8 mouse cellular contexts compared by ENCODE assay signal in genomic region chr5:149006362-149007294, GRCm38 (mm10). TPM values are rescaled to one million over a fixed set of nuclear protein-coding genes. Genes with fewer than 3 reads are reported as not detected.
DNase-seq lines count a peak whose midpoint lies in the region; ATAC-seq and TF ChIP-seq lines count a peak whose summit lies in the region.

No protein-coding gene starts in this region.

- DNase-seq in CD4-positive, CD25-positive, alpha-beta regulatory T cell, adult 2 months (ENCODE audit: low read depth, low spot score): peak; percentile 97
- peak; percentile 92 for DNase-seq in brain, embryonic 18.5 days (ENCODE audit: low read depth, low spot score)
- DNase-seq in kidney, postnatal 0 days (ENCODE audit: low spot score): peak; percentile 97
- DNase-seq in liver, adult 2 months (ENCODE audit: extremely low read depth, low read depth, low spot score): peak; percentile 96
- DNase-seq in spleen, postnatal 36 days (ENCODE audit: low spot score in 2 of 2): peak; percentile 94 to 95

- H3K4me1 ChIP-seq in heart, embryonic 13.5 days: peaks cover 36% of the 10 kb centered on the region
- H3K4me1 ChIP-seq in kidney, postnatal 0 days (replicated peaks; ENCODE audit: insufficient read depth, low read length): peaks cover 25% of the 10 kb centered on the region
- peaks cover 14% of the 10 kb centered on the region; the same call in 1 of the 2 replicates for H3K4me1 ChIP-seq in liver, adult 2 months (ENCODE audit: control insufficient read depth, insufficient read depth, low read length)

- H3K4me3 ChIP-seq in heart, embryonic 13.5 days: peak overlapping the region; percentile 41
- peak overlapping the region; percentile 26 for H3K4me3 ChIP-seq in kidney, postnatal 0 days (replicated peaks; ENCODE audit: low read depth, low read length)
- H3K4me3 ChIP-seq in liver, adult 2 months (ENCODE audit: insufficient read depth, low read depth, low read length): peak overlapping the region; percentile 57

- H3K9me3 ChIP-seq in heart, embryonic 13.5 days: no peaks in the 10 kb centered on the region
- no peaks in the 10 kb centered on the region for H3K9me3 ChIP-seq in kidney, postnatal 0 days (replicated peaks; ENCODE audit: low read length)

- H3K36me3 ChIP-seq in heart, embryonic 13.5 days: no peaks in the 10 kb centered on the region
- no peaks in the 10 kb centered on the region for H3K36me3 ChIP-seq in kidney, postnatal 0 days (ENCODE audit: insufficient read depth, low read length)
- no peaks in the 10 kb centered on the region for H3K36me3 ChIP-seq in liver, adult 2 months (ENCODE audit: control insufficient read depth, insufficient read depth, low read length)

- TF ChIP-seq POLR2A in liver, adult 2 months (IDR thresholded peaks at IDR 0.05; ENCODE audit: extremely low read depth, insufficient read depth, low read length): no peak

- H3K27me3 ChIP-seq in heart, embryonic 13.5 days (replicated peaks): no peaks in the 10 kb centered on the region
- no peaks in the 10 kb centered on the region for H3K27me3 ChIP-seq in kidney, postnatal 0 days (ENCODE audit: insufficient read depth, low read length)
- no peaks in the 10 kb centered on the region for H3K27me3 ChIP-seq in liver, adult 2 months (ENCODE audit: control insufficient read depth, insufficient read depth, low read length)

- H3K9ac ChIP-seq in heart, embryonic 13.5 days: peak overlapping the region; percentile 74
- peak overlapping the region; percentile 57 for H3K9ac ChIP-seq in kidney, postnatal 0 days (ENCODE audit: low read depth, low read length)
- H3K9ac ChIP-seq in liver, adult 2 months (ENCODE audit: low read depth, low read length): peak overlapping the region; percentile 88

- ATAC-seq in erythroid progenitor cell, adult 5-6 weeks (replicated peaks; ENCODE audit: low FRiP score, poor library complexity, severe bottlenecking): peak; percentile 96
- ATAC-seq in heart, embryonic 13.5 days (ENCODE audit: extremely low read depth, insufficient number of reproducible peaks, low FRiP score, low TSS enrichment): peak; percentile 29; the same call in 1 of the 2 replicates
- peak; percentile 84 for ATAC-seq in kidney, postnatal 0 days (replicated peaks; ENCODE audit: low FRiP score, low read depth)
- ATAC-seq in monocyte, adult 5-6 weeks (replicated peaks; ENCODE audit: insufficient number of reproducible peaks, low FRiP score, low TSS enrichment, poor library complexity, severe bottlenecking): peak; percentile 85

- peak overlapping the region; percentile 77 for H3K4me2 ChIP-seq in heart, embryonic 13.5 days
- peak overlapping the region; percentile 60 for H3K4me2 ChIP-seq in kidney, postnatal 0 days (ENCODE audit: low read length)

- H3K79me2 ChIP-seq in liver, adult 2 months (ENCODE audit: control insufficient read depth, insufficient read depth, low read length): peaks cover 6% of the 10 kb centered on the region

- 12% methylated on average over 26 of the region's 26 CpGs for WGBS in heart, embryonic 13.5 days
- WGBS in kidney, postnatal 0 days: 3% methylated on average over 26 of the region's 26 CpGs
- WGBS in liver, adult 2 months: 7% methylated on average over 26 of the region's 26 CpGs

- peak; percentile 95 for TF ChIP-seq CTCF in kidney, postnatal 0 days (IDR thresholded peaks at IDR 0.05; ENCODE audit: low read depth)
- peak; percentile 92 for TF ChIP-seq CTCF in liver, adult 2 months (IDR thresholded peaks at IDR 0.05; ENCODE audit: low read depth, low read length)

- H3K27ac ChIP-seq in heart, embryonic 13.5 days (replicated peaks): peak overlapping the region; percentile 81
- H3K27ac ChIP-seq in kidney, postnatal 0 days: peak overlapping the region; percentile 83
- peak overlapping the region; percentile 97 for H3K27ac ChIP-seq in liver, adult 2 months (replicated peaks; ENCODE audit: insufficient read depth, low read depth, low read length)

RNA-seq across cellular contexts. Expression of gene Gm42791, which starts 11.7 kb away (rescaled TPM):
- total RNA-seq in erythroid progenitor cell, adult 5-6 weeks (2015; ENCODE audit: low replicate concordance): not detected in 2 replicates
- total RNA-seq in erythroid progenitor cell, adult 5-6 weeks (2017; ENCODE audit: low replicate concordance): not detected in 2 replicates
- 1.7 and 2.3 TPM in 2 replicates for polyA plus RNA-seq in heart, embryonic 13.5 days (2015; fragmentation: Nextera tagmentation; extraction: Ambion mirVana)
- 0.22 TPM in 1 of 2 replicates, not detected in the other for polyA plus RNA-seq in kidney, postnatal 0 days (2015; fragmentation: Nextera tagmentation; extraction: Ambion mirVana)
- total RNA-seq in liver, adult 2 months (2014; rRNA removed): not detected in 2 replicates
- not detected in 2 replicates for polyA plus RNA-seq in liver, adult 2 months (2012; rRNA removed)
- not detected in 3 replicates for total RNA-seq in monocyte, adult 5-6 weeks (2017)

Comparison
In these comparisons a context has a peak if more than half of its experiments do, and no peak if none do; other contexts are left out.
1. Peak in every context shown above with its lines: DNase-seq, ATAC-seq, H3K4me3 ChIP-seq and H3K27ac ChIP-seq.
2. ATAC-seq: peak in every context shown above with its lines; median percentile 96 in erythroid progenitor cell, adult 5-6 weeks; 85 in monocyte, adult 5-6 weeks; 84 in kidney, postnatal 0 days; 29 in heart, embryonic 13.5 days.